Mouse (Mus musculus) bone marrow macrophage, adult 2 months (primary cell): ENCODE measurements around the gene Adcy9. TPM values are rescaled to one million over a fixed set of nuclear protein-coding genes. Genes with fewer than 3 reads are reported as not detected.
"Not testable (repeated sequence)": the region's sequence is repeated elsewhere in the genome, so short reads cannot be mapped to it uniquely, and the experiment has no call there.

Experiments used
- H3K27ac ChIP-seq: 2 replicates; pipeline ENCODE4 v1.5.1; 2012; ENCODE audit warnings: low read depth, low read length; ENCODE audit not compliant: insufficient read depth
- H3K4me1 ChIP-seq: 2 replicates; pipeline ENCODE4 v1.6.1; 2012; ENCODE audit warnings: low read length; ENCODE audit not compliant: control insufficient read depth, insufficient read depth
- H3K4me3 ChIP-seq: 2 replicates; pipeline ENCODE4 v1.5.1; 2012; ENCODE audit warnings: mild to moderate bottlenecking, low read length, moderate library complexity; ENCODE audit not compliant: insufficient read depth
- CTCF ChIP-seq: IDR thresholded peaks from 2 replicates; pipeline ENCODE4 v1.5.1; 2012; ENCODE audit warnings: low read depth, mild to moderate bottlenecking, low read length, moderate library complexity
- POLR2A ChIP-seq: IDR thresholded peaks from 2 replicates; pipeline ENCODE4 v1.6.1; 2012; ENCODE audit warnings: mild to moderate bottlenecking, low read depth, low read length, borderline replicate concordance
- polyA plus RNA-seq: library from polyadenylated mRNA; stranded (reverse); fragments of >200 nt; gene quantifications from 2 replicates; pipeline ENCODE4 v1.2.4, GENCODE M21; 2012; ENCODE audit not compliant: missing spikeins, insufficient read depth, insufficient read length

Gene Adcy9
- polyA plus RNA-seq, 1 experiment, result 10.5 TPM

DNA sequence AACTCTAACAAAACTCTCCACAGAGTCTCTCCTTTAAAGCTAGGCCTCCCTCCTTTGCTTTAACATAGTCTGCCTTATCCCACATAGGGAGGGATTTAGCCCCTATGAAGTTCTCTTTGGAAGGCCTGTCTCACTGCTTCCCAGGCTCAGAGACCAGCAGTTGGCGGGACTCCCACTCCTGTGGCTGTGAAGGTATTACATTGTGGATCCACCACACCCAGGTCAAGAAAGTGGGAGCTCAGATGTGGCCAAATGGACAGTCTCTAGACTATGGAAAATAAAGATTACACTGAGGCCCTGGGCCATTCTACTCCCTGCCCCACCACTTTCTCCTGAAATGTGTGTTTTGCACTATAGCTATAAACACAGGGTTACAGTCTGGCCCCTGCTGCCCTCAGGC lies 53.0 kb downstream of the Adcy9 start:
- Histone ChIP-seq H3K27ac (no peak overlapping the region), H3K4me3 (no peak overlapping the region), H3K4me1 (peaks cover 44% of the 10 kb centered on the region)
- no peak for TF ChIP-seq POLR2A
- no peak for TF ChIP-seq CTCF

DNA sequence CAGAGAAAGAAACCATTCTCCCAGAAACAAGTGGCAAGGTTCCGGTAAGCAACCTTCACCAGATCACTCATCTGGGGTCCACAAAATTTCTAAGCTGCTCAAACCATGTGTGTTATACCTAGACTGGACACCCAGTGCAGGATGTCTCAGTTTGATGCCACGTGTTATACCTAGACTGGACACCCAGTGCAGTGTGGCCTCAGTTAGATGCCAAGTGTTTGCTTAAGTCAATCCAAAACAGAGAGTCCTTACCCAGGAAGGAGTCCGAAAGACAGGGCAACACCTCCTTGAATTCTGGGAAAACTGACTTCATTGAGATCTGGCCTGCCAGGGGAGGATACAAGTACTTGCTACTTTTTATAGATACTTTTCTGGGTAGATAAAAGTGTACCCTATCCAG lies 53.6 kb downstream of the Adcy9 start:
- Histone ChIP-seq H3K4me1 (peaks cover 44% of the 10 kb centered on the region), H3K27ac (no peak overlapping the region), H3K4me3 (no peak overlapping the region)
- TF ChIP-seq CTCF (no peak), POLR2A (no peak)

DNA sequence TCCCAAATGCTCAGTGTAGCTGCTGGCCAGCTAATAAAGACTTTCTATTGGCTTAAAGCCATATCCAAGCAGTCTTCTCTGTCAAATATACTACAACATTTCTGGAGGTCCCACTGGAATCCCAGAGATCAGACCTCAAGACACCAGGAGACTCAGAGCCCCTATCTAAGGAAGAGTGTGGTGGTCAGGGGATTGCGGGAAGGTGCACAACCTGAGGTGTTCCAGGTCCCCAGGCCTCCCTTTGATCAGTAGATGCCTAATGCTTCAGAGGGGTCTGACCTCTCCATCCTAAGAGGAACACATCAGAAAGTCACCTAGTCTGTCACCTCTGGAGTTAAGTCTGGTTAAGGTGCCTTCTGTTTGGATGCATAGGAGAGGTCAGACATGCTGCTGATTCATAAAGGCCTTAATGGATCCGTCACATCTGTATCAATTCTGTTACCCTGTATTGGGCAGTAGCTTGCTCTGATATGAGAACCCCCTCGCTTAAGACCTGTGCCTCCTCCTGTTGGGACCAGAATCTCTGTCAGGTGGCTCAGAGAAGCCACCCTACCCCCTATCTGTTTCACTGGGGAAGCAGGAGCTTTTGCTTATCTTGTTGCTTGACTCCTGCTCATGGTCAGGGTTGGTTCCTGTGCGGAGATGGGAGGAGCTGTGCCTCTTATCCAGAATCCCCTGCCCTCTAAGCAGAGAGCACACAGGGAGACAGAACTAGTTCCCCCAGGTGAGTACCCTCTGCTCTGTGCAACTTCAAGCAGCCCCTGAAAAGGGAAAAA lies 56.8 kb downstream of the Adcy9 start:
- Histone ChIP-seq H3K27ac (no peak overlapping the region), H3K4me1 (peaks cover 17% of the 10 kb centered on the region; the same call in 1 of the 2 replicates), H3K4me3 (no peak overlapping the region)
- TF ChIP-seq POLR2A, result no peak
- no peak for TF ChIP-seq CTCF

DNA sequence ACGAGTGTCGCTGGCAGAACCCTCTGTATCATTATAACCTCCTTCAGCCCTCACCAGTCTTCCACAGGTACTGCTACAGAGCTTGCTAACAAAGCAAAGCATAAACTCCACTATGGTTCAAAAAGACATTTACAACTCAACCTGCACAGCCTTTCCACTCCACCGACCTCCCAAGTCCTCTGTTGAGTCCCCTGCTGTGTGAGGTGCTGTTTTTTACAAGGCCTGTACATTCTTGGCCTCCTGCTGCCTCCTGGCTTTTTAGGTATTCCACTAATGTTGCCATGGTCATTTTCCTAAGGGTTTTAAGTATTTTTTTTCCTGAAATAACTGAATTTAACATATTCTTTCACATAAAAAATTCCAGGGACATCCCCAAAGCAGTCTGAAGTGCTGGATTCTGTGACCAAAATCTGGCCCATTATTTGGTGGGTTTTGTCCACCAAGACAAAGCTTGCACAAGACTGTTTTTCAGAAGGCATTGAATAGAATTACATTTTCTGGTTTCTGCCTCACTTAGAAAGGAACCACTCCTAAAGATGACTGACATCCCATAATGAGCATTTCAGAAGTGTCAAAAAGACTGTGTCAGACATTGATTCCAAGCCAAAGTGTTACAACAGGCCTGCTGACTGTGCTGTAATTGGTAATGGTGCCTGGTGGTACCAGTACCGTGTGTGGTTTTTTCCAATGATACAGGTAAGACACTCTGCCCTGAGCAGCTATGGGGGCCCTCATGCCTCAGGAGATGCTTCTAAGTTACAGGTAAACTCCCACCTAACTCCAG lies 64.8 kb downstream of the Adcy9 start:
- TF ChIP-seq POLR2A, result no peak
- no peak for TF ChIP-seq CTCF
- Histone ChIP-seq H3K27ac (no peak overlapping the region), H3K4me1 (peaks cover 6% of the 10 kb centered on the region; the same call in 1 of the 2 replicates), H3K4me3 (no peak overlapping the region)

DNA sequence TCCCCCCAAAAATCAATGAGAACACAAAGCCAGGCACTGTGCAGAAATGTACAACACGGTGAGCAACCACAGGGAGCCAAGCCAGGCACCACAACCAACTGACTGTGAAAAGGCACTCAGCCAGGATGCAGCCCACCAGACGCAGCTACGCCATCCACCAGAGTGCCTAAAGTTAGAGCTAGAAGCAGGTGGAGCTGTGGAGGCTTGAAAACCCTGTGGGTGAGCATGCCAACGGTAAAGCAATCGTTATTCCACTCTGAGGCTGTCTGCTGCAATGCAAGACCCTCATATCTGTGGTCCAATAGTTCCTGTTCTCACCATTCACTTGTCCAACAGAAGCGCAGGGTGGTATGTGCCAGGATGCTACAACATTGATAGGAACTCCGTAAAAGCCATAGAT lies 77.7 kb downstream of the Adcy9 start:
- H3K4me3 ChIP-seq, result no peak overlapping the region
- no peak overlapping the region for H3K27ac ChIP-seq
- TF ChIP-seq POLR2A, result no peak
- TF ChIP-seq CTCF, result no peak
- H3K4me1 ChIP-seq, result no peaks in the 10 kb centered on the region

DNA sequence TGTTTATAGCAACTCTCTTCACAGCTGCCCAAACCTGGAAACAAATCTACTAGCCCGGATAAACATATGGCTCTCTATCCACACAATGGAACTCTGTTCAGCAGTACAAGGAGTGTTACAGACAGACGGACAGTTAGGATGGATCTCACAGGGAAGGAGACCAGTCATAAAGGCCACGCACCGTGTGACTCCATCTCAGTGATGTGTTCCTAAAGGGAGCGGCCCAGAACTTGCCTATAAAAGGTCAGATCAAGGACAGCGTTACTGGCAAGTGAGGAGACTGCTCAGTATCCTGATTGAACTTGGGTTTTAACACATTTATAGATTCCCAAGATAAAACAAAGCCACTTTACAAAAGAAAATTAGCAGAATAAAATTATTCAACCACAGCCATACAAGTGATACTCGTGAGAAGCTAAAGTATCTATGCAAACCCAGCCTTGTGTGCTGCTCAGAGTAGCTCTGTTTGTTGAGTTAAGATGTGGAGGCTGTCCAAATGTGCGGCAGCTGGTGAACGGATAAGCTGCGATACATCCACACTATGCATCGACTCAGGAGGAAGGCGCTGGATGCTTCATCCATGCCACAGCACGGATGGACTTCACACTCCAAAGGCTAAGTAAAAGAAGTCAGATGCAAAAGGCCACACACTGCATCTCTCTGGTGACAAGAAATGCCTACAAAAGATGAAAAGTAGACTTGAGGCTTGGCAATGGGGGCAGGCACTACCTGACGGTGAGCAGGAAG lies 78.8 kb downstream of the Adcy9 start:
- Histone ChIP-seq H3K4me3 (no peak overlapping the region), H3K27ac (no peak overlapping the region), H3K4me1 (no peaks in the 10 kb centered on the region)
- TF ChIP-seq POLR2A (no peak), CTCF (no peak)

DNA sequence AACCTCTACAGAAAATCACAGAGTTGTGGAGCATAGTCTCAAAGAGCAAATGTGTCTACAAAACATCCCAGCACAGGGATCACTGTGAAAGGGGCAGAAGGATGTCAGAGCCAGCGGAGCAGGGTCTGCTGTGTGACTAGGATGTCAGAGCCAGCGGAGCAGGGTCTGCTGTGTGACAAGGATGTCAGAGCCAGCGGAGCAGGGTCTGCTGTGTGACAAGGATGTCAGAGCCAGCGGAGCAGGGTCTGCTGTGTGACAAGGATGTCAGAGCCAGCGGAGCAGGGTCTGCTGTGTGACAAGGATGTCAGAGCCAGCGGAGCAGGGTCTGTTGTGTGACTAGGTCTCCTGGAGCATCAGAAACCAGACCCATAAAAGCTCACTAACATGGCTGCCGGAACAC lies 81.1 kb downstream of the Adcy9 start:
- H3K4me1 ChIP-seq, H3K4me3 ChIP-seq, H3K27ac ChIP-seq: not testable (repeated sequence)

DNA sequence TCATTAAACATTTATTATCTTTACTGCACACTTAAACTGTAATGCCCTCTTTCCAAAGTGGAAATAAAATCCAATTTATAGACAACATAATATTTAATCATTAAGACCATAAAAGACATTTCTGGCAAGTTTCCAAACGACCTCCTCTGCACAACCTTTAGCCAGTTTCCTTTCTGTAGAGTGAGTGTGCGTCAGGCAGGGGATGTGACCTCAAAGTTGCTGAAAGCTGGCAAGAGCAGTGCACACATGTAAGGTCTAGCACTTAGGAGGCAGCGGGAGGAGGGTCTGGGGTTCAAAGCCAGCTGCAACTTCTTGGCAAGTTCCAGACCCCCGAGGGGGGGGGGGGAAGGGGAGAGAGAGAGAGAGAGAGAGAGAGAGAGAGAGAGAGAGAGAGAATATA lies 83.0 kb downstream of the Adcy9 start:
- H3K27ac ChIP-seq, result no peak overlapping the region
- no peak overlapping the region for H3K4me3 ChIP-seq
- H3K4me1 ChIP-seq, result no peaks in the 10 kb centered on the region
- TF ChIP-seq POLR2A, result no peak
- no peak for TF ChIP-seq CTCF

DNA sequence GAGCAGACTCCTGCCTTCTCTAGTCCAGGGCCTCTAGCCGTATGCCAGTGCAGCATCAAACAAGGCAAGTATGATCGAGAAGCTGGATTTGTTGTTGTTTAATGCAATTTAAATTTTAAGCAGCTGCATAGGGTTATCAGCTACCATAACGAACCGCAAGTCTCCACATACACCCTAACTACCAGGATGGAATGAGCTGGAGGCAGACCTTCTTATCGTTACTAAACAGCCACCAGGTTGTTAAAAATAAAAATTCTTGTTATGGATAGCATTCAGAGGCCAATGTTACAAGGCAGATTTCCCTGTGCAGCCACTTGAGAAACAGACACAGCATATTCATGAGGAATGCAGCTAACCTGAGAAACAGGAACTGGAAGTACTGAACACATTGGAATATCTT lies 86.5 kb downstream of the Adcy9 start:
- H3K4me3 ChIP-seq, result no peak overlapping the region
- no peaks in the 10 kb centered on the region for H3K4me1 ChIP-seq
- H3K27ac ChIP-seq, result no peak overlapping the region
- TF ChIP-seq POLR2A (no peak), CTCF (no peak)

DNA sequence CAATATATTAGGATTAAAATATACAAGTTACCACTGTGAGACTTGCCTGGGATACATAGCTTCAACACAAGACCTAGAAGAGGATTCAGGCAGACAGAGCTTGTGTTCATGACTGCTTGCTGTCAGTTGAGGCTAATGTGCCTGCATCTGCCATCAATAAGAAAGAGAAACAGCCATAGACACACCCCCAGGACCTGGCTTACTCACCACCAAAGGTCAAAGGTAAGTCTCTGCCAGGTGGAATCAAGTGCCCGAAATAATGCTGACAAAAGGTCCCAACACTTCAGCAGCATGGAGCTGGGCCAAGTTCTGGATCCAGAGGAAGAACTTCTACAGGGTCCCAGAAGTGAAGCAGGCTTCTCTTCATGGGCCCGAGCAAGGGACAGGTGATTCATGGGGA lies 86.9 kb downstream of the Adcy9 start:
- no peak for TF ChIP-seq CTCF
- TF ChIP-seq POLR2A, result no peak
- Histone ChIP-seq H3K27ac (no peak overlapping the region), H3K4me3 (no peak overlapping the region), H3K4me1 (no peaks in the 10 kb centered on the region)
